Mouse (Mus musculus) MEL (cell line): ENCODE data around the gene Wdsub1. TPM values are rescaled to one million over a fixed set of nuclear protein-coding genes. Genes with fewer than 3 reads are reported as not detected.

Experiments
- DNase-seq: peaks from one replicate; pipeline ENCODE4 v3.0.0; 2011; ENCODE audit warnings: low read depth, low spot score
- H3K27ac ChIP-seq: 2 replicates; pipeline ENCODE4 v1.5.1; 2012; ENCODE audit warnings: low read depth, mild to moderate bottlenecking, control low read depth, low read length, moderate library complexity; ENCODE audit not compliant: control insufficient read depth
- H3K27me3 ChIP-seq, 2 experiments: fragments of 150-350 bp in 1 of 2; sonication (generic) in 1 of 2; 2 replicates each; pipeline ENCODE4 v1.6.1; 2012; ENCODE audit warnings: low read length in 2 of 2, mild to moderate bottlenecking in 2 of 2, improper control_type of control experiment in 1 of 2, moderate library complexity in 1 of 2; ENCODE audit not compliant: insufficient read depth in 2 of 2, control insufficient read depth in 1 of 2
- H3K36me3 ChIP-seq, 2 experiments: 2 replicates each; pipeline ENCODE4 v1.6.1; 2012 to 2014; ENCODE audit warnings: low read length in 2 of 2, improper control_type of control experiment in 1 of 2, inconsistent platforms in 1 of 2, mild to moderate bottlenecking in 1 of 2; ENCODE audit not compliant: insufficient read depth in 2 of 2, control insufficient read depth in 1 of 2
- H3K4me1 ChIP-seq, 2 experiments: fragments of 150-350 bp in 1 of 2; sonication (generic) in 1 of 2; 2 replicates each; pipeline ENCODE4 v1.6.1; 2012; ENCODE audit warnings: low read length in 2 of 2, improper control_type of control experiment in 1 of 2, mild to moderate bottlenecking in 1 of 2; ENCODE audit not compliant: insufficient read depth in 2 of 2, control insufficient read depth in 1 of 2
- H3K4me3 ChIP-seq, 2 experiments: fragments of 150-350 bp in 1 of 2; sonication (generic) in 1 of 2; 2 replicates each; pipeline ENCODE4 v1.5.1; 2012; ENCODE audit warnings: low read depth in 2 of 2, low read length in 2 of 2, mild to moderate bottlenecking in 2 of 2, moderate library complexity in 2 of 2, control low read depth in 1 of 2, improper control_type of control experiment in 1 of 2; ENCODE audit not compliant: control insufficient read depth in 1 of 2, insufficient read depth in 1 of 2
- H3K79me2 ChIP-seq: 2 replicates; pipeline ENCODE4 v1.6.1; 2012; ENCODE audit warnings: mild to moderate bottlenecking, low read length, moderate library complexity; ENCODE audit not compliant: control insufficient read depth, poor library complexity, insufficient read depth
- H3K9ac ChIP-seq: 2 replicates; pipeline ENCODE4 v1.6.1; 2012; ENCODE audit warnings: low read depth, mild to moderate bottlenecking, control low read depth, low read length, moderate library complexity; ENCODE audit not compliant: control insufficient read depth, poor library complexity, severe bottlenecking
- H3K9me3 ChIP-seq: fragments of 150-350 bp; sonication (generic); replicated peaks from 2 replicates; pipeline ENCODE4 v1.6.1; 2012; ENCODE audit warnings: mild to moderate bottlenecking, low read length, improper control_type of control experiment, moderate library complexity; ENCODE audit not compliant: insufficient read depth
- E2F4 ChIP-seq: IDR thresholded peaks from 2 replicates; pipeline ENCODE4 v1.6.1; 2011; ENCODE audit warnings: low read depth, low read length, improper control_type of control experiment, borderline replicate concordance
- HCFC1 ChIP-seq: IDR thresholded peaks from 2 replicates; pipeline ENCODE4 v1.6.1; 2012; ENCODE audit warnings: low read depth, mild to moderate bottlenecking, inconsistent platforms, low read length, improper control_type of control experiment, moderate library complexity
- MAFK ChIP-seq: IDR thresholded peaks from 2 replicates; pipeline ENCODE4 v1.6.1; 2011; ENCODE audit warnings: low read depth, mild to moderate bottlenecking, low read length, improper control_type of control experiment, borderline replicate concordance
- MAX ChIP-seq: IDR thresholded peaks from 2 replicates; pipeline ENCODE4 v1.6.1; 2011; ENCODE audit warnings: low read length, improper control_type of control experiment
- MYB ChIP-seq: IDR thresholded peaks from 2 replicates; pipeline ENCODE4 v1.6.1; 2011; ENCODE audit warnings: mild to moderate bottlenecking, low read depth, low read length, improper control_type of control experiment
- MYC ChIP-seq: IDR thresholded peaks from 2 replicates; pipeline ENCODE4 v1.6.1; 2011; ENCODE audit warnings: low read depth, mild to moderate bottlenecking, low read length, improper control_type of control experiment, moderate library complexity
- POLR2AphosphoS5 ChIP-seq: IDR thresholded peaks from 2 replicates; pipeline ENCODE4 v1.6.1; 2012; ENCODE audit warnings: low read depth, borderline replicate concordance, mild to moderate bottlenecking, inconsistent platforms, low read length, moderate library complexity, mixed read lengths
- RAD21 ChIP-seq: IDR thresholded peaks from 2 replicates; pipeline ENCODE4 v1.6.1; 2011; ENCODE audit warnings: mild to moderate bottlenecking, low read depth, low read length, improper control_type of control experiment
- SIN3A ChIP-seq: IDR thresholded peaks from 2 replicates; pipeline ENCODE4 v1.6.1; 2012; ENCODE audit warnings: low read length, improper control_type of control experiment, inconsistent platforms
- TBP ChIP-seq: IDR thresholded peaks from 2 replicates; pipeline ENCODE4 v1.8.0; 2011; ENCODE audit warnings: low read depth, low read length, improper control_type of control experiment
- TCF12 ChIP-seq: IDR thresholded peaks from 2 replicates; pipeline ENCODE4 v1.6.1; 2014; ENCODE audit warnings: low read depth, mild to moderate bottlenecking, inconsistent platforms, low read length, improper control_type of control experiment, moderate library complexity
- USF1 ChIP-seq: IDR thresholded peaks from 2 replicates; pipeline ENCODE4 v1.6.1; 2014; ENCODE audit warnings: low read depth, mild to moderate bottlenecking, inconsistent platforms, low read length, improper control_type of control experiment, moderate library complexity
- ZC3H11A ChIP-seq: IDR thresholded peaks from 2 replicates; pipeline ENCODE4 v1.6.1; 2012; ENCODE audit warnings: low read depth, mild to moderate bottlenecking, inconsistent platforms, low read length, improper control_type of control experiment
- ZMIZ1 ChIP-seq: IDR thresholded peaks from 2 replicates; pipeline ENCODE4 v1.6.1; 2012; ENCODE audit warnings: low read depth, mild to moderate bottlenecking, inconsistent platforms, low read length, improper control_type of control experiment, moderate library complexity
- polyA plus RNA-seq, 2 experiments: library from polyadenylated mRNA; stranded (reverse) in 1 of 2; unstranded in 1 of 2; fragments of >175 nt in 1 of 2; fragments of >200 nt in 1 of 2; gene quantifications; 2 replicates each; pipeline versions ENCODE4 v1.2.1 to v1.2.4; 2012; ENCODE audit warnings: low replicate concordance in 2 of 2, low read depth in 1 of 2; ENCODE audit not compliant: insufficient read length in 2 of 2, insufficient read depth in 1 of 2, missing spikeins in 1 of 2
- total RNA-seq: library from RNA; depleted of rRNA; stranded (reverse); fragments of 300-350 nt; gene quantifications from 2 replicates; pipeline ENCODE4 v1.2.3, GENCODE M21; 2012

Gene Wdsub1
- total and polyA plus RNA-seq, 3 experiments, result 16.5 to 19.5 TPM; not detected in 1

- H3K4me1 ChIP-seq, result no peaks in the 10 kb centered on the region
- H3K9ac ChIP-seq, result no peak overlapping the region
- no peaks in the 10 kb centered on the region for H3K27me3 ChIP-seq
- no peak overlapping the region for H3K27ac ChIP-seq
- no peaks in the 10 kb centered on the region for H3K9me3 ChIP-seq
- H3K4me3 ChIP-seq, result no peak overlapping the region
- no peaks in the 10 kb centered on the region for H3K79me2 ChIP-seq
- H3K36me3 ChIP-seq, result no peaks in the 10 kb centered on the region
- DNase-seq, result no peak
- TF ChIP-seq E2F4 (no peak), ZC3H11A (no peak), HCFC1 (no peak), RAD21 (no peak), SIN3A (no peak), MAX (no peak), TCF12 (no peak), TBP (no peak), ZMIZ1 (no peak), USF1 (no peak), MYB (no peak)
Measured at GRCm38 (mm10) chr2:59829718-59830117, 52.7 kb downstream of the Wdsub1 start.

- Histone ChIP-seq H3K9ac (no peak overlapping the region), H3K79me2 (no peaks in the 10 kb centered on the region), H3K9me3 (no peaks in the 10 kb centered on the region), H3K27me3 (no peaks in the 10 kb centered on the region), H3K4me1 (no peaks in the 10 kb centered on the region), H3K4me3 (no peak overlapping the region), H3K36me3 (no peaks in the 10 kb centered on the region), H3K27ac (no peak overlapping the region)
- no peak for DNase-seq
- TF ChIP-seq MYB (no peak), E2F4 (no peak), RAD21 (no peak), POLR2AphosphoS5 (no peak), MAFK (no peak), TBP (no peak), MYC (no peak), MAX (no peak)
Measured at GRCm38 (mm10) chr2:59828777-59829508, 53.4 kb downstream of the Wdsub1 start.
